8 mouse cellular contexts compared by ENCODE assay signal in genomic region chrX:71364554-71364991, GRCm38 (mm10). TPM values are rescaled to one million over a fixed set of nuclear protein-coding genes. Genes with fewer than 3 reads are reported as not detected.
DNase-seq lines count a peak whose midpoint lies in the region; ATAC-seq lines count a peak whose summit lies in the region.

Gene Mtmr1, plus strand, starts transcription at chrX:71364760.

- 11% methylated on average over 33 of the region's 47 CpGs for WGBS in hindbrain, embryonic 13.5 days

- H3K27ac ChIP-seq in hindbrain, embryonic 13.5 days: peak within 1 kb of the TSS; percentile 84

- H3K4me1 ChIP-seq in hindbrain, embryonic 13.5 days (replicated peaks): no peaks in the 10 kb centered on the region

- peak within 1 kb of the TSS; percentile 60 for H3K4me3 ChIP-seq in hindbrain, embryonic 13.5 days

- H3K4me2 ChIP-seq in hindbrain, embryonic 13.5 days: peak within 1 kb of the TSS; percentile 53

- no peaks in the 10 kb centered on the region for H3K27me3 ChIP-seq in hindbrain, embryonic 13.5 days

- H3K9me3 ChIP-seq in hindbrain, embryonic 13.5 days: no peaks in the 10 kb centered on the region

- H3K36me3 ChIP-seq in hindbrain, embryonic 13.5 days: no peaks in the 10 kb centered on the region

- peak within 1 kb of the TSS; percentile 85 for H3K9ac ChIP-seq in hindbrain, embryonic 13.5 days

- DNase-seq in R1 (ENCODE audit: low read depth, low spot score): peak; percentile 48
- peak; percentile 84 to 92 for DNase-seq in cerebellum, postnatal 25 days
- DNase-seq in frontal cortex, postnatal 25 days (ENCODE audit: low spot score in 2 of 2): peak; percentile 41 to 55
- peak; percentile 67 to 72 for DNase-seq in left cerebral cortex, adult 18-20 months (ENCODE audit: low spot score in 2 of 2)
- DNase-seq in lung, postnatal 4 days: peak; percentile 85 to 89
- DNase-seq in retina, postnatal 7 days (ENCODE audit: low read depth, low spot score): peak; percentile 59
- DNase-seq in urinary bladder, adult 18-20 months (ENCODE audit: low spot score in 2 of 2): peak; percentile 69 to 72

- peak; percentile 93 for ATAC-seq in hindbrain, embryonic 13.5 days (ENCODE audit: low FRiP score)

RNA-seq across cellular contexts. Expression of gene Mtmr1, which starts in this region (rescaled TPM):
- 17.4 and 18.1 TPM in 2 replicates for polyA plus RNA-seq in hindbrain, embryonic 13.5 days (2015; fragmentation: Nextera tagmentation; extraction: Ambion mirVana)
- 10 to 100 TPM; 42.7 to 47.5 TPM for total RNA-seq in left cerebral cortex, adult 18-20 months (2021)

Comparison
In these comparisons a context has a peak if more than half of its experiments do, and no peak if none do; other contexts are left out.
1. Peak in every context shown above with its lines: DNase-seq, ATAC-seq, H3K4me3 ChIP-seq and H3K27ac ChIP-seq.